8 mouse cellular contexts compared by ENCODE assay signal in genomic region chr1:172632451-172633326, GRCm38 (mm10). TPM values are rescaled to one million over a fixed set of nuclear protein-coding genes. Genes with fewer than 3 reads are reported as not detected.
A peak's percentile ranks its signal among the peaks of the same experiment; 100 is the strongest.
DNase-seq lines count a peak whose midpoint lies in the region; ATAC-seq lines count a peak whose summit lies in the region.

Gene Dusp23, minus strand, starts transcription at chr1:172632962.

- H3K27me3 ChIP-seq in hindbrain, embryonic 14.5 days (ENCODE audit: control insufficient read depth, insufficient read depth, low read length): no peaks in the 10 kb centered on the region

- peak; percentile 99 for ATAC-seq in hindbrain, embryonic 14.5 days (ENCODE audit: low FRiP score)

- peak within 1 kb of the TSS; percentile 68 for H3K4me3 ChIP-seq in hindbrain, embryonic 14.5 days (replicated peaks; ENCODE audit: low read length)

- WGBS in hindbrain, embryonic 14.5 days: under 1% methylated on average over 53 of the region's 53 CpGs

- H3K36me3 ChIP-seq in hindbrain, embryonic 14.5 days (replicated peaks; ENCODE audit: control insufficient read depth, insufficient read depth): no peaks in the 10 kb centered on the region

- DNase-seq in R1 (ENCODE audit: low read depth, low spot score): peak; percentile 98
- peak; percentile 96 to 98 for DNase-seq in cerebellum, postnatal 25 days
- peak; percentile 74 to 80 for DNase-seq in frontal cortex, postnatal 25 days (ENCODE audit: low spot score in 2 of 2)
- peak; percentile 92 for DNase-seq in hindbrain, embryonic 14.5 days (ENCODE audit: low spot score)
- peak; percentile 93 to 94 for DNase-seq in layer of hippocampus, postnatal 36 days
- DNase-seq in lung, postnatal 36 days: peak; percentile 99
- DNase-seq in retina, postnatal 1 day: peak; percentile 99
- DNase-seq in urinary bladder, adult 18-20 months (ENCODE audit: low spot score in 2 of 2): peak; percentile 93 to 98

- peak within 1 kb of the TSS; percentile 77 for H3K27ac ChIP-seq in hindbrain, embryonic 14.5 days

- H3K4me2 ChIP-seq in hindbrain, embryonic 14.5 days (replicated peaks): peak within 1 kb of the TSS; percentile 81

- no peaks in the 10 kb centered on the region for H3K4me1 ChIP-seq in hindbrain, embryonic 14.5 days (replicated peaks; ENCODE audit: control insufficient read depth, insufficient read depth, low read length)

- H3K9ac ChIP-seq in hindbrain, embryonic 14.5 days: peak within 1 kb of the TSS; percentile 74

- no peaks in the 10 kb centered on the region for H3K9me3 ChIP-seq in hindbrain, embryonic 14.5 days (ENCODE audit: control insufficient read depth, low read length)

RNA-seq across cellular contexts. Expression of gene Dusp23, which starts in this region (rescaled TPM):
- 9.5 and 12.7 TPM in 2 replicates for polyA plus RNA-seq in hindbrain, embryonic 14.5 days (2014; fragmentation: Nextera tagmentation; extraction: Ambion mirVana)
- 1 to 10 TPM; 6.7 to 7.4 TPM for total RNA-seq in layer of hippocampus, postnatal 36 days (2021)

Comparison
In these comparisons a context has a peak if more than half of its experiments do, and no peak if none do; other contexts are left out.
1. Peak in every context shown above with its lines: DNase-seq, ATAC-seq, H3K4me3 ChIP-seq and H3K27ac ChIP-seq.